Mouse (Mus musculus) kidney, adult 11 months (tissue): Measurements from ENCODE around the gene Zfyve28.

Experiments
- DNase-seq: peaks from one replicate; pipeline ENCODE4 v3.0.0; 2022

Gene Zfyve28

DNA sequence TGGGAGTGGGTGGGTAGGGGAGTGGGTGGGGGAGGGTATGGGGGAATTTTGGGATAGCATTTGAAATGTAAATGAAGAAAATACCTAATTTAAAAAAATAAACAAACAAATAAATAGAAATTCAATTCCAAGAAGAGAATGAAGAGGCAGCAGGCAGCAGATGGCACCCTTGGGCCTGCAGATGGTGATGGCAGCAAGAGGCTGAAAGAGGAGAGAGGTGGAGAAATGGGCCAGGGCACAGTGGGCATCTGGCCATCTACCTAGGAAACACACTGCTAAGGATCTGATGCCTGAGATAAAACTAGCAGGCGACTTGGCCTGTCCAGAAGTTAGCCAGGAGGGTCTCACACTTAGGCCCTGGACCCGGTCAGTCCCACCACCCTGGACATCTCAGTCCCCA is 83.3 kb downstream of the Zfyve28 start:
- DNase-seq, result no peak

DNA sequence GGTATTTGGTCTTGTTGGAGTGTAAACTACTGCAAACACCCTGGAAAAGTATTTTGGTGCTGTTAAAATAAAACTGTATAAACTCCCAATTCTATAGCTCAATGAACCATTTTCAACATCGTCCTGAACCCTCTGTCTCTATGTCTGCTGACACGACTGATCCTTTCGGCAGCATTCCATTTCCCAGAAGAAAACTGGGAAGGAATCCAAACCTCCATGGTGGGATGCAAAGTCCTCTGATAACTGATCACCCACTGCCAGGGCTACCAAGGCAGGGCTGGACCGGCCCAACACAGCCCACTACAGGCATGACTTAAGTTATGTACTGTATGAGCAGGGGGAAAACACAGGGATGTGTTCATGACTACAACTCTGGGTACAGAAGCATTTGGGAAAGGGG is 86.2 kb downstream of the Zfyve28 start:
- DNase-seq, result no peak

DNA sequence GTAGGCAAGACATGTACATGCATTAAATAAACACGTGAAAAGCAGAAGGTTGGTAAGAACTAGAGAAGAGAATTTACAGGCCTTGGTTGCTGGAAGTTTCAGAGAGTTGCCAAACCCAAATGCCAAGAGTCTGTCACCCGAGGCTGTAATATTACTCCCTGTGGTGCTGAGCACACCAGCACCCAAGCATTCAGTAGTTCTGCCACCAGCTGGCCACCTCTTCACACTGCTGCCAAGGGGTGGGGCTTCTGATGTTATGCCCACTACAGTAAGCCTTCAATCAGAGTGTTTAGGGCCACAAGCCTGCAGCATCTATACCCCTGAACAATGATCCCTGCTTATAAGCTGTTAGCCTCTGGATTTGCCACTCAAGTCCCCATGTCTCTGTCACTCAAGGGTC is 86.9 kb downstream of the Zfyve28 start:
- DNase-seq, result peak; percentile 47

DNA sequence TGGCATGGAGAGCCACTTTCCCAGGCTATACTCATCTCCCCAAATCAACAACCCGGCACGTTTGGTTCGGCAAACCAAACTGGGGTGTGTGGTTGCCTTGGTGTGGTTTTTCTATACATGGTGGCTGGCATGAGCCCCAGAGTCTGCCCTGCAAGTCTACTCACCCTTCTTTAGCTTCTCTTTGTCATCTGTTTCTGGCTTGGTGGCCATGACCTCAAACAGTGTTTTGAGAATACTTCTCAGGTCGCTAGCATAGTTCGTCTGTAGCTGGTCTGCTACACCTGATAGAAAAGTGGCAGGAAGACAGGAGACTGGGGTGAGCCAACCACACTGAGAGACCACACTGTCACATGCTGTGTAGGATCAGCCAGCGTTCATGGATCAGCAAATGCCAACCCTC is 89.6 kb downstream of the Zfyve28 start:
- no peak for DNase-seq

DNA sequence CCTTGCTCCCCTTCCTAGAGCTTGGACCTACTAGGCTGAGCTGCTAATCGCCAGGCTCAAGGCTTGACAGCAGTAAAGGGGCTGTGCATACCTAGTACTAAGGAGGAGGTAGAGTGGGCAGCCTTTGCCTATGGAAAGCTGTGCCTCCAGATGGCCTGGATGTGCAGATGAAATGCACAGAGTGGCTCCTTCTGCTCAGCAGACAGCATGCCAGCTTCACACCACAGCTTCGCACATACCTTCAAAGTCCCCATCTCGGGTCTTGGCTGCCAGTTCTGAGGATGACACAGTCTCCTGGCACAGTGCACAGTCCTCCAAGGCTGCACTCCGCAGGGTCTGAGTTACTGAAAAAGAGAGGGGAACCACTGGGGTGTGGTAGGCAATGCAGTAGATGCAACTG is 91.0 kb downstream of the Zfyve28 start:
- DNase-seq, result no peak

DNA sequence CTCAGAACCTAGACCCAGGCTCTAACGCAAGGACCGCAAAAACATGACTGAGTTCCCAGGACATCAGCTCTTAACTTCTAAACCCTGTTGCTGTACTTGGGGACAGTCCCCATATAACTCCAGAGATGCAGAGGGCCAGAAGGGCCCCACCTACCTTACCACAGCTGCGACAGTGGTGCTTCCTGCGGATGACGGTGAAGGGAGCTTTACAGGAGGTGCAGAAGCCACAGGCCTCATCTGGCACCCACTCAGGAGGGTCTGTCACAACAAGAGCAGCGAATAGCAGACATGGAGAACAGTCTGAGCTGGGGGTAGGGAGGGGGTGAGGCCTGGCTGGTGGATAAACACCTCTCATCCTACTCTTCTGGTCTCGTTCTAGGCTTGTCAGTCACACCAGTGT is 91.8 kb downstream of the Zfyve28 start:
- no peak for DNase-seq

DNA sequence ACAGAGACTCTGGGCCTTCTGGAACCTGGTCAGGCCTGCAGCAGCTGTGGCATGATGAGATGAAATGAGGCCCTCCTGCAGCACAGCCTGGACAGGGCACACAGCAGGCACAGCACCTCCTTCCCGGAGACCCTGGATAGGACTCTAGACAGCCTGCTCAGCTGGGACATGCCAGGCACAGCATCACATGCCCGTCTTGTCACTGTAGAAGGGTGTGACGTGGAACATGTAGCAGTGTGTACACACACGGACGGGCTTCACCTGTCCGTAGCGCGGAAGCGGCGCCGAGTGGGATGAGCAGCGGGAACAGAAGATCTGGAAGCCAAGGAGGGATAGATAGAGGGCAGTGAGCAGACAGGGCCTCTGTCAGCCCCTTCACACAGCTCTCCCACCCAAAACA is 92.5 kb downstream of the Zfyve28 start:
- no peak for DNase-seq

DNA sequence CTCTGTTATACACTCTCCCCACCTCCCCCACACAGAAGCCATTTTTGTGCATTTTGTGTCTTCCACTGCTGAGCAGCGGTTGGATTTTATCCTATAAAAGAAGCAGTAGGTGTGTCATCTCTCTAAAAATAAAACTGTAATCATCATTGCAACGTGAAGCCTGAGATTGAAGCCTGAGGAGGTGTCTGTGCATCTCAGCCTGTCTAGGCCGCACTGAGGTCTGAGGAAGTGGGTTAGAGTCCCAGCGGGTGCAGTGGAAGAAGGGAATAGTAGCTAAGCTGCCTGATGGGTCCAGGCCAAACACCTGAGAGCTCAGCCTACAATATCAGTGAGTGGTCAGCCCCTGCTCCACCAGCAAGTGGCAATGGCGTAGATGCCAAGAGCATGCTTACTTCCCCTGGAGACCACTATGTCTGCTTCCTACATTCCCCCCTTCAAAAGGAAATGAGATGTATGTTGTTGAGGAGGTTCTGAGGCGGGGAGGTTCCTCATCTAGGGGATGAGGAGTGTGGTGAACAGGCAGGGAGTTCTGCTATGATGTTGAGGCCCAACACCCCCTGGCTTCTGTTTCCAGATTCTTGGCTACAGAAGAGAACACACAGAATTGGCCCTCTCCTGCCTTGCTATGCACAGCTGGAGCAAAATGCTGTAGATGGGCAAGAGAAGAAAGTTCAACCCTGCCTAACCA is 93.1 kb downstream of the Zfyve28 start:
- no peak for DNase-seq

DNA sequence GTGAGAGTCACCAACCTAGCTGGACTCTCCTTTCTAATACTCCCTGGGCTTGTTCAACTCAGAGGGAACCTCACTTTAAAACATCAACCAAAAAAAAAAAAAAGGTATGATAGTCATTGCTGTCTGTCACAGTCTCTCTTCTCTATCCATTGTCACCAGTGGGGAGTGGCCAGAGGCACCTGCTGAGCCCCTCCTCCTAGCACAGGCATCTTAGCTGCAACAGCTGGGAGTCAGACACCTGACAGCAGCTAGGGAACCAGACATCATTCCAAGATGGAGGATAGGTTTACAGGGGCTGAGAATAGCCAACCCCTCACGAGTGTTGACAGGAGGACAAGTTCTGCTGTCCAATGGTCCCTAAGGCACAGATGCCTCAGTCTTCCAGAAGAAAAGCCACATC is 93.8 kb downstream of the Zfyve28 start:
- DNase-seq, result no peak

DNA sequence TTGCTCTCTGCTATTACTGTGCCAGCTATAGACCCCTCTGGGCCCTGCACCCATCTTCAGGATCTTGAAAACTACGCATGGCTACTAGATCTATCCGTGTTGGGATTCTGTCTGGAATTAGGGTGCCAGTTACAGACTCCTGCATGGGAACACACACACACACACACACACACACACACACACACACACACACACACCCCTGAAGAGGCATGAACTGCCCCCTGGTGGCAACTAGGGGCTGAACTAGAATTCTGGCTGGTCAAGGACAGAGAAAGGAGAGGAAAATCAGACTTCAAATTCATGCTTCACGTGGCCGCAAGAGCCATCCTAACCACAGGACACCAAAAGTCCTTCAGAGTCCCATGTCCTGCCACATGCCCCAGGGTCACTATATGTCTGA is 96.4 kb downstream of the Zfyve28 start:
- no peak for DNase-seq

DNA sequence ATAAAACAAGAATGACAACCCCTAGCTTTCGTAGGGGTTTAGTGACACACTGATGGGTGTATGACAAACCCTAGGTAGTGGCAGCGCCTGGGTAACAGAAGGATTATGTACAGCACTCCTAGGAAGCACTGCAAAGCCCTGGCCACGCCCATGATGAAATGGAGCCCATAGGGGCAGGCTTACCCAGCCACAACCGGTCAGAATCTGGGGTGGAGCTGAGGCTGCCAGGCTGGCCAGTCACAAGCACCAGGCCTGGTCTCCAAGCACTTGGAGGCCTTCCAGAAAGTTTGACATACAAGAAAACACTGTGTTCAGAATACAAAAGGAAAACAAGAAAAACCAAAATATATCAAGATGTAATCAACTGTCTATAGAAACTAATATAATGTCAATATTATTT is 97.2 kb downstream of the Zfyve28 start:
- DNase-seq, result peak; percentile 84

DNA sequence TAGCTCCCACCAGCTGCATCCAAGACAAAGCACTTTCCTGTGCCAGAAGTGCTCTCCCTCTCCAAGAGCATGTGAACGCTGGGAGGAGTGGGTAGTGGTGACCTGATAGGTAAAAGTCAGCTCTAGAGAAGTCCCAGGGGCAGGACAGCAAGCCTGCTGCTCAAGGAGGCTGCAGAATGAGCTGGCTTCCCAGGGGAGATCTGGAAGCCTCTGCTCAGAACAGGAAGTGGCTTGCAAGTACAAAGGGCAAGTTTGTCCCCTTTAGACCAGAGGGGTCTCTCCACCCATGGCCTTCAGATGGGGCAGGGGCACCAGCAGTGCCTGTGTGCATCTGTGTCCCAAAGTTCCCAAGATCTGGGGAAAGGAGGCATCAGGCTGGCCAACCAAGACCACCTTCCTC is 98.7 kb downstream of the Zfyve28 start:
- no peak for DNase-seq

DNA sequence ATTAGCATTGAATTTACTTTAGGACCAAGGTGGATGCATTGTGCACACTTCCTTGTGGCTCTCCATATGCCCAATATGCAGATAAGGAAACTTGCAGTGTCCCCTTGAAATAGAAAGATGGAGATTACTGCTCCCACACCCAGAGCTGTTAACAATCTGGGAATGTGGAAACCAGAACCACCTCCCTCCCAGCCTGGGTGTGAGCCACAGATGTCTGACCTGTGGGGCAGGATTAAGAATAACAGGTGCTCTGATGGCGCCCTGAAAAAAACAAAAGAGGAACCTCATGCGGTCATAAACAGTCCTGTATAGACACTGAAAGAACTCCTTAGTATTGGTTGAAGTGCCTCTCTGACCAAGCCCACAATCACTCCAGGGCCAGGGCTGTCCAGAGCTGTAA is 99.4 kb downstream of the Zfyve28 start:
- DNase-seq, result no peak

DNA sequence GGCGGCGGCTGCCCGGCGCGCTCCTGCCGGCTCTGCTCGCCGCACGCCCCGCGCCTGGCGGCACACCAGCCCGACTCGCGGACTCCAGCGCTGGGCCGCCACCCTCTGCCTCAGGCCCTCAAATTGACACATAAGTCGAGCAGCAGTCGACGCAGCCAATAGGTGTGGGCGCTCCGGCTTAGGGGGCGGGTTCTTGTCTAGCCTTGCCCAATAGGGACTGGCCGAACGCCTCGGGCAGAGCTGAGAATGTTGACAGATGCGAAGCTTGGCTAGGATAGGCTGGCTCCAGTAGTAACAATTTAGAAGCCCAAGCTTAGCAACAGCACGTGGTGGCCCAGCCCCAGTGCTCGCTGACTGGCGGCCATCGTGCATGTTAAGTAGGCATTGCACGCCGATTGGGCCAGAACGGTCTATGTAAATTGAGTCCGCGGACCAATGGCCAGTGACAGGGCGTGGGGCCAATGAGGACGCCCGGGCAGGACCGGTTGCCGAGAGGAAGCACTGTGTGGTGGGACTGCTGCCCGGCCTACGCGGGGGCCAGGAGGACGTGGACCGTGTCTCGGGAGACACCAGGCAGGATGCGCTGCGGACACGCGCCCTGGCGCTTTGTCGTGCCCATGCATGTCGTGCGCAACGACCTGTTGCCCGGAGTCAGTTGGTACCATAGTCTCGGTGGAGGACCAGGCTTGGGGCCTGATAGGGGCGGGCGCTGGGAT is 100.5 kb downstream of the Zfyve28 start, which contains the start of gene Mxd4:
Gene Mxd4, minus strand, starts transcription at position 120 of the 716 bp plus-strand sequence.
- DNase-seq, result peak; percentile 100

DNA sequence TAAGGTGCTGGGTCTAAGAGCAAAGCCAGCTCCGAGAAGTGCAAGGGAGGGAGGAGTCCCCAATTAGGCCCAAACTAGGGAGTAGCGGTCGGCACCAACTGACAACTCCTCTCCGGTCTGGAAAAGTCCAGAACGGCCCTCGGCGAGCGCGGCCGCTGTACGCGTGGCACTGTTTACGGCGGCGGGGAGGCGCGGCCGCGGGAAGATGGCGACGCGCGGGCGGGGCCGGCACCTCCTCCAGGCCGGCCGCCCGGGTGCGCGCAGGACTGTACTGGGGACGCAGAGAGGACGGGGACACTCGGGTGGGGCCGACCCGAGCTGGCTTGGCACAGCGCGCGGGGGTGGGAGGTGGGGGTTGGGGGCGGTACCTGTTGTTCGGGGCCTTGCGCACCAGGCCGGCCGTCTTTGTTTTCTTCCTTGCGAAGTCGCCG is 101.3 kb downstream of the Zfyve28 start:
- peak; percentile 53 for DNase-seq

DNA sequence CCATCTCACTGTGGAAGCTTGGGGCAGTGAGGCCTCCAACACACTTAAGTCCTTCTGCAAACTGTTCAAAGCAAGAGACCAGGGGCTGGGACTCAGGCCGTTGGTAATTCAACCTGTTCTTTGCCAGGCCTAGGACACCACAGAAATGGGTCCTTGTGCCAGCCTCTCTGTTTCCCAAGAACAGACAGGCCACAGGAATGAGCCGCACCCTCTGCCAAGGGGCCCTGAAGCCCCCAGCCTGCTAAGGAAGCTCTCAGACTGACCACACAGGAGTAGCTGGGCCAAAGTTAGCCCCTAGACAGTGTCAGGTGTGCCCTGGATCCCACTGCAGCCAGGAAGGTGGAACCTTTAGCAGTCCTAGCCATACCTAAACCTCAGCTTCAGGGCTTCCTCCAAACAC is 101.9 kb downstream of the Zfyve28 start:
- DNase-seq, result no peak

DNA sequence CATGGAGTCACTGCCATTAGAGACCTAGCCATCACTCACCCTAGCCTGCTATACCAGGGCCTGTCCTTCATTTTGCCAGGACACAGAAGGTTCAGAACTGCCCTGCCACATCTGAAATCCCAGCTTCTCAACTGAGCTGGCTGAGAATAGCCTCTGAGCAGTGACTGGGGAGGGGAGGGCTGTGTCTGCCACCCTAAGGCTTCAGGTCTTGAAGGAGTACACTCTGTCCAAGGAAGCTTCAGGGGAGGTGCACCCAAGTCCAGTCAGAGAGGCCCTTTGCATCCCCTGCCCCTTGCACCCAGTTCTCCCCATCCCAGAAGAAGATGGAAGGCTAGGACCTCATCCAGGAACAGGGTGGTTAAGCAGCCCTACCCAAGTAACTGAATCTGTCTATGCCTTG is 102.5 kb downstream of the Zfyve28 start:
- DNase-seq, result no peak

DNA sequence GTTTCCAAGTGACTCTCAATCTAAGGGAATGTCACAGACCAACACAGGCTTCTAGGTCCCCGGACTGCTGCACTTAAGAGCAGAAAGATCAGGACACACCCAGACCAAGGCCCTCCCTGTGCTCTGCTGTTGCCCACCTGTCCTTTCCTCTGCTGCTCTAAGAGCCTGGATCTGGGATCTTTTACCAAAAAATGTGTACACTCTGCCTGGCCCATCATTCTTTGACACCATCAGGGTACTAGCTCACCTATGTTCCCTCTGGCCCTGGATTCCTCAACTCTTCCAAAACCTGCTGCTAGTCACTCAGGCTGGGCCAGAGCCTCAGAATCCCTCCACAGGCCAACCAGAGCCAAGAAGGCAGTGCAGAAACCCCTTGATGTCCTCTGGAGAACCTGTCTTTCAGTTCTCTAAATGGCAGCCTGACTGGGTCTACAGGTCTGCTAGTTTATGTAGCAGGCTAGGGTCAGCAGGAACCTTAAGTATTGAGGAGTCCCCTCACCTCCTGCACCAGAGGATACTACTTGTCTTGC is 103.1 kb downstream of the Zfyve28 start:
- DNase-seq, result peak; percentile 3

DNA sequence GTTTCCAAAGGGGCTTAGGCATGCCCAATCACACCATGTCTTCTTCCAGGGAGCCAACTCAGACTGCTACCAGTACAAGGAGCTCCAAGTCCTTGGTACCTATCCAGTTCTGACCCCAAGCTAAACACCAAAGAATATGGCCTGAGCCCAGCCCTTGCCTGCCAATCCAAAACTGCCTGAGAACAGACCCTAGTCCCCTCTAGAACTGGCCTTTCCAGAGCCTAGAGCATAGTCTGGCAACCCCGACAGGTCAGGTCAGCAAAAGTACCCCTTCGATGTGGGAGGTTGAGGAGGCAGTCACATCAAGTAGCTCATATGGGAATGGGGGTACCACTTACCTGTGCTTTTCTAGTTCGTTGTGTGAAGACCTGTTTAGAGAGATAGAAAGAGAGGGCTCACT is 104.3 kb downstream of the Zfyve28 start:
- no peak for DNase-seq

DNA sequence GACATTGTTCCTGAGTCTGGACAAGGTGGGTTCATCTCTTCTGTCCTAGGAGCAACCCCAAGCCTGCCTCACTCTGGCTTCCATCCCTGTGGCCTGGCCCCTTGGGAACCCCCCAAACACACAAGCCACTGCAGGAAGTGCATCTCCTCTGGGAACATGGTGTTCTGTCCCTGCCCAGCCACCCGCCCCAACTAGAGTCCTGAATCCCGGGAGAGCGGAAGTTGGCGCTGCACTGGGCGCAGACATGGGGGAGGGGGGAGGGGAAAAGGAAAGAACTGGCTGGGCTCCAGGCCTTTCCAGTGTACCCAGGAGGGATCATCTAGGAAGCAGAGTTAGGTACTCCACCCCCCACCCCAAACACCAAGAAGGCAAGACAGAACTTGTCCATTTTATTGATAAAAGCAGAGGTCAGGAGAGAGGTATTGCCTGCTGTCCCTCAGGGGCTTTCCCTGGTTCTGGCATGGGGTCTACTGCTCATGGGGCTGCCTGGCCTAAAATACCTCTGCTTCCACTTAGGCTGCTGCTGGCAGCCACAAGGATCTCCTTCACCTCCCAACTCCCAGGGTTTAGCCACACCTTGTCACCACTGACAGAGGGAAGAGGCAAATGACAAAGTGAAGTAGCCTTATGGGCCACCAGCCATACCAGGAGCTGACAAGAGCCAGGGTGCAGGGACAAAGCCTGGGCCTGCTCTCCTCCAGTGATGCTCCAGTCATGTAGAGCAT is 104.9 kb downstream of the Zfyve28 start:
- DNase-seq, result peak; percentile 57

DNA sequence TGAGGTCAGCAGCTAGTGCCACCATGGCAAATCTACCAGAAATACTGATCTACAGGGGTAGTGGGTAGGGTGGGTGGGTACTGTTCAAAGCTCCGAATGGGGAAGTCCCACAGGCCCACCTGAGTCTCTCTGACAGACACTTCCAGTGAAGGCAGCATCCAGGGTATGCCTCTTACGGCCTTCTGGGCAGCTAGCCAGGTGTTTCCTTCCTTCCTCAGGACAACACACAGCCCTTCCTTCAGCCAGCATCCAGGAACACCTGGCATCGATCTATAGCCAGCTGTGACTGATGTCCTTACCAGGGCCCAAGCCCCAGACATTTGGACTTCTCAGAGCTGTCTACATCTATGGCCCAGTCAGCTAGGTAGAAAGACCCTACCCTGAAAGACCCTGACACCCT is 105.8 kb downstream of the Zfyve28 start:
- DNase-seq, result peak; percentile 48

DNA sequence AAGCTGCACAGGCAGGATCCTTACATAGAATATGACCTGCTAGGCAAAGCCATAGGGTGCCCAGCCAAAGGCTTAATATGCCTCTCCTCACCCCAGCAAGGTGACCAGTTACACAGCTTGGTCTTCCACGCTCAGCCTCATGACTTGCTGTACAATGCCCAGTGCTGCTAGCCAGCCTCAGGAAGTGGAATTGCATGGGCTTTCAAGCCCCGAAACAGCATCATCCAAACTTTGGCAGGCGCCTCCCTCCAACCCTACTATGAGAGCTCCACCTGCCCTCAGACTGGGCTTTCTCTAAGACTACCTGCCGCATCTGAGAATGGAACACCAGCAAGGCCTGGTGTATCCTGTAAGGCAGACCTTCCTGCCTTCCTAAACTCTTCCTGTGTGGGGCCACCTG is 110.4 kb downstream of the Zfyve28 start:
- DNase-seq, result no peak

DNA sequence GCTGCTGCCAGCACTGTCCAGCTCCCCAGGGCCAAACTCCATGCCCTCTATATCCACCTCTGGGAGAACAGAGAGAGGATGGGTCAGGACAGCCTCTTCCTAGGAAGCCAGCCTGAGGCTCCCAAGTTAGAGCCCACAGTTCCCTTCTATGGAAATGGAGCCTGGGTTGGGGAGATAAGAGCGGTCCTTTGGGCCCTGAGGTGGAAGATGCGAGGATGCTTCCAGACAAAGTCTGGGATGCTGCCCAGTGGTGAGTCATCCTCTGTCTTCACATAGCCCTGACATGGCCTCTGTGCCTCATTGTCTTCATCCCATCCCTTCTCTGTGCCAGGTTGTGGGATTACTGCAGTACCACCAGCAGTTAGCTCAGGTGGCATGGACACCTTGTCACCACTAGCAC is 111.2 kb downstream of the Zfyve28 start:
- no peak for DNase-seq

DNA sequence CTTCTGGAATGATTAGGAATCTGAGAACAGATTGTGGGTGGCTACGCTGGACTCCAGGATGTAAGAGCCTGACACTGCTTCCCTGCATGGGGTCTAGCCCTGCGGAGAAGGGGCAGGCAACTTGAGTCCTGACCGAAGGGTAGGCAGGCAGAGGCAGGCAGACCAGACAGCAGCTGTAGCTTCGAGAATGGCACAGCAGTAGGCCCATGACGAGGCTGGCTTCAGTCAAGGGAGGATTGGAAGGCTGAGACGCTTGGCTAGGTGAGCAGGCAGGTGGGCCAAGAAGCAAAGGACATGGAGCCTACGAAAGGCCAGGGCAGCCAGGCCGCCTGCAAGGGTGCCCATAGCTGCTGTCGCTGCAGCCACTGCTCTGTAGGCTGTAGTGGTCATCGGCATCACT is 111.6 kb downstream of the Zfyve28 start:
- no peak for DNase-seq
